Mouse (Mus musculus) left cerebral cortex, postnatal 4 days (tissue): Measurements from ENCODE around the gene Me3. TPM values are rescaled to one million over a fixed set of nuclear protein-coding genes. Genes with fewer than 3 reads are reported as not detected.
"Not testable (repeated sequence)": the region's sequence is repeated elsewhere in the genome, so short reads cannot be mapped to it uniquely, and the experiment has no call there.

Experiments used
- DNase-seq: peaks from one replicate; pipeline ENCODE4 v3.0.0-alpha.2; 2022
- intact Hi-C: fragments of 180-260 bp; cut with DNase I; formaldehyde crosslinking; loops from one replicate; pipeline ENCODE4 v1.15.1; 2025
- total RNA-seq, 2 experiments: library from RNA; stranded (reverse); gene quantifications; 2 replicates each; pipeline ENCODE4 v1.2.3; 2021

The Me3 gene
- total RNA-seq, 2 experiments from 2014 or later: 26.5 to 31.7 TPM

DNA sequence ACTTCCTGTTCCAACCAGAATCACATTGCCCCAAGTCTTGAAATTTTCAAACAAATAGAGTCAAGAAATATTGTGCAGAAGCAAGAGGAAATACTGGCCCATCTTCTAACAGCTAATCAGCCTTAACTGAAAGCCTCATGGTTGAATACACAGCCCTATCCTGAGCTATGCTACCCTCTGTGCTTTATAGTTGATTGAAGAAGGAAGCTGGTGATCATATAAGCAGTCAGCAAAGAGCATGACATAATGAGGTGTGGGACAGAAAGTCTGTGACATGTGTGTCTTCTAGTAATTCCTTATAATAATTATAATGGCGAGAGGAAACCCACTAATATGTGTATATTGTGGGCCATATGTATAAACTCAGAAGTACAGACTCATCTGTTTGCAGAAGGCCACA is 95.4 kb downstream of the Me3 start:
- no peak for DNase-seq
- intact Hi-C loops: no loop called here

DNA sequence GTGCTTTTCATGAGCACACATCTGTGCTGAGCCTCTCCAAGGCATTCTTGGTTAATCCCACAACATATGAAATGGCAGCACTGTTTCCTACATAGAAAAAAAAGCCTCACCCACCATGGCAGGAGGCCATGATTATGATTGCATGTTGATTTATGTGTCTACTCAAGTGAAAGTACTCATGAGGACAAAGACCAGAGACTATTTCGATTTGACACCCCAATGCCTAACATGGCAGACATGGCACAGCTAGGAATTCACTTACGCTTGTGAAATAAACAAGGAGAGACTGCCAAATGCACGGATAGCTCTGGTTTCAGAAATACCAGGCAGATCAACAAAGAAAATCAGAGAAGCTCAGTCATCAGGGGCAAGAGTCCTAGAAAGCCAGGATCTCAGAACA is 96.2 kb downstream of the Me3 start:
- intact Hi-C loops: no loop called here
- no peak for DNase-seq

DNA sequence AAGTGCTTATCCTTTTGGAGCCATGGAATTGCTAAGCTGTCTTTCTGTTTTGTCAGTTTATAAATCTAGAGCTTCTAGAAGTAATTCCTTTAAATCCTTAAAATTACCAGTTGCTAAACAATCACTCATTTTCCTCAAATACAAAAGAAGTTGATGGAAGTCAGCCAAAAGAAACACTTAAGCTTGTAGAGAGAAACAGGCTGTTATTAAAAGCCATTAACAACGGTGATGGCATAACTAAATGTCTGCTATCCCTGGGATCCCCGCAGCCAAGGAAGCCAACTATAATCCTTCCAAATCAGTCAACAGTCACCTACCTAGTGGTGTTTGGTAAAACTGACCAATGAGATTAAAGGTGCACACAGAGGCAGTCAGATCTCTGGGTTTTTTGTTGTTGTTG is 98.3 kb downstream of the Me3 start:
- intact Hi-C loops: no loop called here
- no peak for DNase-seq

DNA sequence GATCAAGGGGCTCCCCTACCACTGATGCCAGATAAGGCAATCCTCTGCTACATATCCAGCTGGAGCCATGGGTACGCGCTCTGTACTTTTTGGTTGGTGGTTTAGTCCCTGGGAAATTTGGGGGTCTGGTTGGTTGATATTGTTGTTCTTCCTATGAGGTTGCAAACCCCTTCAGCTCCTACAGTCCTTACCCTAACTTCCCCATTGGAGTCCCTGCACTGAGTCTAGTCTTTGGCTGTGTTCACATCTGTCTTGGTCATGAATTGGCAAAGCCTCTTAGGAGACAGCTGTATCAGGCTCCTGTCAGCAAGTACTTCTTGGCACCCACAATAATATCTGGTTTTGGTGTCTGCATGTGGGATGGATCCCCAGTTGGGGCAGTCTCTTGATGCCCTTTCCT is 98.9 kb downstream of the Me3 start:
- intact Hi-C loops, DNase-seq: not testable (repeated sequence)

DNA sequence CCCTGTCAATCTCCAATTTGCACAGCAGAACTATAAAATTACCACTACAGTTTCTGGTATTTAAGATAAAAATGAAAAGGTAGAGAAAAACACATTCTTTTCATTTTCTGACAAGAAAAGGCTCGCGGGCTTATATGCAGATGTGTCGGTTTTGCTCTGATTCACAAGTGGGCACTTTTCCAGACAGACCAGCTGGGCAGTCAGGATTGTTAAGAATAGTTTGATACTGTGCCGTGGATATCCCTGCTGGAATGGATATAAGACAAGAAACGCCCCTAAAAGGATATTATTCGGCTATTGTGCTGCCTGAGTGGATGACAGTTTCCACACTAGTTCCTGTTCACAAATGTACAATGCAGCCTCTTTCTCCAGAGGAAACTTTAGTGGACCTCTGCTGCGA is 116.2 kb downstream of the Me3 start:
- DNase-seq: peak; percentile 10
- intact Hi-C loops: no loop called here

DNA sequence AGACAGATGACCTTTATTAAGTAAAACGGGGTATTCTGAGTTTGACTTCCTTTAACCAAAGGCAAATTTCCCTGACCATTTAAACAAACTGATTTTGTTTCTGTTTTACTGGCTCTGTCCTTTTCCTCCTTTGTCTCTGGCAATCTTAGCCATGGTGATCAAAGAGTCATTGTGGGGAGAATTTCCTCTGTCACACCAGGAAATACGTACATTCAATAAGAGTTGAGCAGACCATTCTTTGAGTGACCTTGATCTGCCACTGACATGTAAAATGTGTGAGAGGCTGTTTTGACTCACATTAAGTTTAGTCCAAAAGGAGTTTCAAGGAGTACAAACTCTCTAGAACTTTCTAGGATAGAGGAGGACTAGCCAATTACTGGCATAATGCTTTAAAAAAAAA is 117.0 kb downstream of the Me3 start:
- intact Hi-C loops: no loop called here
- DNase-seq: no peak

DNA sequence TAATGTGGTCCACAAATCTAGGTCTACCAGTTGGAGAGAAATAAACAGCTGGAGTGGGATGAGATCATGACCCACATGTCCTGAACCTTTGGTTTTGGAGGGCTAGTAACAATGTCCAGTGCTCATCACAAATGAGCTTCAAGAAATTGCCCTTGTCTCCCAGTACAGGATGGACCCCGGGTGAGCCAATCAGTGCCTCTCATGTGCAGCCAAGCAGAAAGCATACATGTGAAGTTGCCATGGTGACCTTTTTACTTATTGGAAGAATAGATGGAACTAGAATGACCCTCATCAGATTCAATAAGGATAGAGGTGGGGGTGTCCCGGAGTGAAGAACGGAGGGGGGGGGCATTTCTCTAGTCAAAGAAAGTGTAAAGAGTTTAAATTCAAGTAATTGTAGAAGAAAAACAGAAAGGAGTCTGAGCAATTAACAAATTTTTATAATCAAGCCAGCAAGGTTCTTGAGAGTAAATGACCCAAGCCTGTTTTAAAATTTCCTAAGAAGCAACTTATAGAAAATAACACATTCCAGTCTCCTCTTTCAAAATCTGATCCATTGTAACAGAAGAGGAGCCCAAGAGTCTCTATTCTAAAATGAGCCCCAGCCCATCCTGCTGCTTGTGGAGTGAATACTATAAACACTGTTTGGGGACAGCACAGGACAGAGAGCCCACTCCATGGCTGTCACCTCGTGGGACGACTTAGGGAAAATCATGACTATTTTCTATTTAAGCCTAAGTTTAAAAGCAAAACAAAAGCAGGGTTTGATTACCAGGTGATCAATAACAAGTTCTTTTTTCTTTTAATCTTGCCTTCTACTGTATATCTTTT is 134.7 kb downstream of the Me3 start:
- DNase-seq: peak; percentile 18
- intact Hi-C loops: no loop called here

DNA sequence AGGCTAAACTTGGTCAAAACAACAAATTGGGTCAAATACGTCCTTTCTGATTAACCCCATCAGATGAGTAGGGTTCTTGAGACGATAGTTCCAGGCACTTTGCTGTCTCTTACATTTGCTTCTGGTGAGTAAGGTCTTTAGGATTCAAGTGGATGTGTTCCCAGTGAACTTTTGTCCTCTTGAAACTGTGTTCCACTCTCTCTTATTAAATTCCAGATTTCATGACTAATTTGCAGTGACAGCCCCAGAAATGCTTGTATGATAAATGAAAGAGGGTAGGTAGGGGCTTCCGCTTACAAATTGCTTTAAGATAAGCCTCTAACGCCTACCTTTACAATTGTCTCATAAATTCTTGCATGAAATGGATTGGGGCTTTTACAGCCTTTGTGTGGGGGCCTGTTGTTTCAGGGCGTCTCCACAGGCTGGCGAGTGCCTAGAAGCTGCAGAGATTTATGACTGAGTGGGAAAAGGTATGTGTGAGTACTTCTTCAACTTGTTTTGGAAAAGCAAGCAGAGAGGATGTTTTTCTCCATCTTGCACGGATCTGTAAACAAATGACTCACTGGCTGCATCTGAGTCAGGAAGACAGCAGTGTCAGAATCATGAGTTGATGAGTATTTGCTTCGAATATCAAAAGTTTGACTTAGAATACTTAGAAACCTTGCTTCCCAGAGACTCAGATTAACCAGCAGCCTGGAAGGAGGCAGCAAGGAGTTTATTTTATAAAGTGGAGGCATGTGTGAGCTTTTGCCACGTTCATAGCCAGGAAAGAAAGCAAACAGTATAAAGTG is 137.1 kb downstream of the Me3 start:
- intact Hi-C loops: no loop called here
- no peak for DNase-seq

DNA sequence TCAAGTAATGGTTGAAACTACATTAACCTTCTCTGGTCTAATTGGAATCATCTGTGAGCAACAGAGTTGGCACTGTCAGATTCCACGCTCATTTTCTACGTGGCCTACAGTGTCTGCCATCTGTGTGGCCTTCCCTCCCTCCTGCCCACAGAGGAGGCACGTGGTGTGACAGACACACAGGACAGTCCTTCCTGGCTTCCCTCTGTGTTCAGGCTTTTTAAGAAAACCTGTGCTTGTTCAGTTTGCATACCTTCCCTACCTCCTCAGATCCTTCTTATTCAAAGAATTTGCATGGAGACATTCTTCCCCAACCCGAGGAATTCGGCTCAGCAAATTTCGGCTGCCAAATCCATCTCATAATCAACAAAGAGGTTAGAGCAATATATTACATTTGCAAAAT is 137.8 kb downstream of the Me3 start:
- peak; percentile 23 for DNase-seq
- intact Hi-C loops: no loop called here

DNA sequence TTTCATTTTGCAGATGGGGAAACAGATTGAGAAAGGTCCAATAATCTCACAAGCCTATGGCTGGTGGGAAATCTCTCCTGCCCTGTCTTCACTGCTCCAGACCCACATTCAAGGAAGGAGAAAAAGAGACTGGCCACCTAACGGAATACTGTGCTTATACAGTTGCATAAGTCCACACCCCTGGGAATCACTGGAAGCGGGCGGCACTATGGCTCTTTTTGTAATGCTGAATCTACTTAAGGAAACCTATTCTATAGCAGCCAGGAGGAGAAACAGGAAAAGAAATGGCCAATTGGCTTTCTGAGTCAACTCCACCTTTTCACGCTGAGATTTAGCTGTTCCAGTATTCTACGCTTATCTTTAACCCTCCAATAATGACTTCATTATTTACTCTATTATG is 140.7 kb downstream of the Me3 start:
- no peak for DNase-seq

DNA sequence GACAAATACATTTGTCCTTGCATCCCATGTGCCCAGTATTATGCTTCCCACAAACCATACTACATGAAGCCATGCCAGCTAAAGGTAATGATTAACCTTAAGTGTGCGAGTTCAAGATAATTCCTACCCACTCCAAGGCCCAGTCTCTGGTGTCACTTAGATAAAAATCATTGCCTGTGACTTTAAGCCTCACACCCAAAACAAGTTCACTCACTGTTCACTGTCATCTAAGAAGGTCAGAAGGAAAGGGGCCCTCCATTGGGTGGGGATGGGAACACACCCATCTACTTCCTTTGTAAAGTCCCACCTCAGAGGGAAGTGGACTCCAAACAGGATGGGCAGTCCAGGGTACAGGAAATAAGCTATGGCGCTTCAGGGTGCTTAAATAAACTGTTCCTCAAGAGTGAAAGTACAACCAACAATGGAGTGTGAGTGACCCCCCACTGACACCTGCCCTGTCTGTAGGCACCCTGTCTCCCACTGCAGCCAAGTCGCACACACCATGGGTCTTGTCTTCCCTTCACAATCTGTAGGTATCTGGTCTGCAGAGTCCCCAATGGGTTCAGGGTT is 141.2 kb downstream of the Me3 start:
- intact Hi-C loops: no loop called here
- DNase-seq: no peak

More for the DNA sequence above, 140.7 kb downstream of the Me3 start:
- intact Hi-C loops: no loop called here

DNA sequence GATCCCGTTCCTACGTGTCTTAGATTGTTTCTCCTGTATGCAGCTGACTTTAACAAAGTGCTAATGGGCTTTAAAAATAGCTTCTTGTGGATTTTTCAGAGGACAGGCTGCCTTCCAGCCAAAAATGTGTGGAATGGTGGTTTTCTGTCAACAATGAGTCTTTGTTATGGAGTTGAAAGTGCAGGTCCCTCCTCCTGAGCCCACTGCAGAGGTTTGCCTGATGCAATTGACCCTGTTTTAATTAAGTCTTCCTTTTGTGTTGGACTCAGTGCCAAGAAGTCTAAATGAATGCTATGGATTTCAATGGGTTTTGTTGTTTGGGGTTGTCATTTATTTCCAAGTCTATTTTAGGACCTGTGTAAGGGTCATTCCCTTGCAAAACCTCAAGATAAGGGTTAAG is 141.7 kb downstream of the Me3 start:
- intact Hi-C loops: no loop called here
- DNase-seq: no peak

DNA sequence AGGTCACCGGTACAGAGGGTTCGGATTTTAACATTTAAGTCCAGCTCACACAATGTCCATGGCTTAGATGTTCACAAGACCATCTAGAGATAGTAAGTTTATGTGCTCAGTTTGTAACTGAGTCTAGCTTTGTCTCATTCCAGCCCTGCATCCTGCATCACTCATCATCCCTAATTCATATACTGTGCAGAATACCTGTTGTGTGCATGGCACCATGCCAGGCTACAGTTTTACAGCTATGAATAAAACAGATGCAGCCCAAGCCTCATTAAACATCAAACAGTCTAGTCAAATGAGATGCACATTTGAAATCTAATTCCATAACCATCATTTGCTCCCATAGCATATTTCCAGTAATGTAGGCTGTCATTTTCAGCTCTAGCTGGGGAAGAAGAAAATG is 143.7 kb downstream of the Me3 start:
- intact Hi-C loops: no loop called here
- DNase-seq: no peak

DNA sequence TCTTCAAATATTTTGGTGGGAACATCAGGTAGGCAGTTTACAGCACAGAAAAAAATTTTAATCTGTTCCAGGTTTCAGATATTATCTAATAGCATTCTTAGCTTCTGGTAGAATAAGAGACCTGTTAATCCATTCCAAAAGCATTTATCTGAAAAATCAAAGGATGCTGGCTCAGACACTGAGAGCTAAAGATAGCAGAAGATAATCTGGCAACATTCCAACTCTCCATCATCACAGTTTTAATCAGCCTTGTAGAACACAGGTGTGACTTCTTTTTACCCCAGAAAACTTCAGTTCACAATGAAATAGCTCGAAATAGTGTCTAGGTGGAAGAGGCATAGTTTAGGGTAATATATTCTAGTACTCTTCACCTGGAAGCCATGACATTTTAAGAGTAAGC is 149.2 kb downstream of the Me3 start:
- DNase-seq: no peak
- intact Hi-C loops: no loop called here

DNA sequence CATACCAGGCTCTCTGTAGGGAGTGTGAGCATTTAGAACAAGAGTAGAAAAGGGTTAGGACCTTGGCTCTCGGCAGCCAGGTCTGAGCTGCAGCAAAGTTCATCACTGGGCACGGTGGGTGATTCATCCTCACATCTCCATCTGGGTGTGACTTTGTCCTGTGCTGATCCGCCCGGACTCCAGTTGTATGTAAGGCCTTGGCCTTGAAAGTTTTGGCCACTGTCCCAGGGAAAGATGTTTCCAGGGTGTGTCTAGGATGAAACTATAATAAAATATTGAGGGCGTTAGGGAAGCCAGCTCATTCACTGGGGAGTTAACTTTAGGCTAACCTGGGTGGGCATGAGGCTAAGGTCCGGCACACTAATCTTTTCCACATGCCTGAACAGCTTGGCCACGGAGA is 155.5 kb downstream of the Me3 start:
- intact Hi-C loops: no loop called here
- DNase-seq: no peak

DNA sequence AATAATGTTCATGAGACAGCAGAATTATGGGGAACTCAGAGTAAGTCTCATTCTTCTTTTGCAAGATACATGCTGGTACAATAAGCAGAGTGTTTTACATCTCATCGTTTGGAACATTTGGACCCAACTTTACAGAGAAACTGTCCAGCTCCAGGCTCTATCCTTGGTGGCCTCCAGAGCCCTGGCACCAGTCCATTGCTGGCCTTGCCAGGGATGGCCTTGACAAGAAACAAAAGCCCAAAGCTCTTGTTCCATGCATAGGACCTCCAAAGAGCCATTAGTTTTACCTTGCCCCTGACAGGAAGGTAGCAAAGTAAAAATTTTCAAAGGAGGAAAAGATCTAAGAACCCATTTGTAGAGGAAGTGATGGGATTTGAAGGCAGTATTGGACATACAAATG is 160.4 kb downstream of the Me3 start:
- DNase-seq: no peak
- intact Hi-C loops: no loop called here

DNA sequence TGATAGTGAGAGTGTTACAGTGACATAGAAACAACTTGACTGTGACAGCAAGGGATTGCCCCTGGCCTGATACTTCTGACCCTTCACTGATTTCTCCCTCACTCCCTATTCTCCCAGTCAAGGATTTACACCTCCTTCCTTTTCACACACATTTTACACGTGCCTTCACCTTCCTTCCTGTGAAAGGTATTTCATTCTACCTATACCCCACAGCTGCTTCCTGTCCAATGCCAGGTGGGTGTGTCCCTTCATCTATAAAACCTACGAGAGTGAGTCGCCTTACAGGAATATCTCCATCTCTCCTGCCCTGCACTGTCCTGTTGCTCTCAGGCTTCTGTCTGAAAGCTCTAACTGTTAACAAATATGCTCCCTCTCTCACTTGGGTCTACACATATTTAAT is 163.2 kb downstream of the Me3 start:
- intact Hi-C loops: no loop called here

DNA sequence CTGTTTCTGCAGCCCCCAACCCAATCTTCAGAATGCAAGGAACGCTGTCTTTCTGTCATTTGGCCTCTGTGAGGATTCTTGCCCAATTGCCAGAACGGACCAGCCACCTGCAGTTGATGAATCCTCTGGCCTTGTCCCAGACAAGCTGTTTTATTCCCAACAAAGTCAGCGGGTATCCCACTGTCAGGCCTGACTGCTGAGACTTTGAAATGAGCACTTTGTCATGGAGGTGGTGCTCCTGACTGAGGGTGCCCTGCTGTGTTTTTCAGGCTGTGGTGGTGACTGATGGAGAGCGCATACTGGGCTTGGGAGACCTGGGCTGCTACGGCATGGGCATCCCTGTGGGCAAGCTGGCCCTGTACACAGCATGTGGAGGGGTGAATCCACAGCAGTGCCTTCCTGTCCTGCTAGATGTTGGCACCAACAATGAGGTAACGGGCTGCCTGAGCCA is 164.2 kb downstream of the Me3 start:
- peak; percentile 72 for DNase-seq
- intact Hi-C loops: no loop called here

More for the DNA sequence above, 163.2 kb downstream of the Me3 start:
- DNase-seq: no peak

DNA sequence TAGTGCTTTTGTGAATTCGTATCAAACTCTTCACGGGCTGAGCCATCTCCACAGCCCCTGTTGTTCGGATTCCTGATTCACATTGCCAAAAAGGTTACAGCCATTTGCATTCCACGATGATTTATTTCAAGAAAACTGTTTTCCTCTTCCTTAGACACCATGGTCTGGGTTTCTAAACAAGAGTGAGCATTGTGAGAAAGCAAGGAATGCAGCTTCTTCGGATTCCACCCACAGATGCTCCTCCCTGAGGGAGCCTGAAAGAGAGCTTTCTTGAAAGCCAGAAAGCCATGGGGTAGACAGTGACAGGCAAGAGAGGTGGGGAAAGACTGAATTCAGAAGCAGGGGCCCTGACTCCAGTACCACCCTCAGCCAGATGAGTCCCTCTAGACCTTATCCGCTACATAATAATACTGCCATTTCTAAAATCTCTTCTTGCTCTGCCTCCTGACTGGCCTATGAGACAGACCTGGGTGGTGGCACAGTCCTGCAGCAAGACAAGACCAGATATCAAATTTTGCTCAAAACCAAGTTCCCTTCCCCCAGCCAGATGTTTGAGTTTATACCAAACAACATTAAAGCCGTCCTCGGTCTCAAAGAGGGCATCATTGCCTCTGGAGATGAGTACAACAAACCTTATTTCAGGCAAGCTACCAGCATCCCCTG is 166.3 kb downstream of the Me3 start:
- intact Hi-C loops: no loop called here

DNA sequence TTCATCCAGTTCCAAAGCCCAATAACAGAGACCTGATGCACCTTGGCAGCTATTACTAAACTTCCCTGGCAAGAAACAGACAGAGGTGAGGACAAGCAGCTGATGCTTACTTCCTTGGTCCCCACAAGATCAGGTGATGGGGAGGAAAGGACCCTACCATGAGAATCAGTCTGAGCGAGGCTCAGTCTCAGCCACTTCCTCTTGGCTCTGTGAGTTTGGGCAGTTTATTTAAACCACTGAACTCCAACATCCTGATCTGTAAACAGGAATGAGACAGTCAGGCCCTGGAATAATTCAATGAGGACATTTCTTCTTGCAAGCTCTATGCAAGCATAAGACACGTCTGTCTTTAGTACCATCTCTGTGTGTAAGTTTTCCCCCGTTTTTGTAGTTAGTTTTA is 170.3 kb downstream of the Me3 start:
- DNase-seq: no peak
- intact Hi-C loops: no loop called here

More for the DNA sequence above, 166.3 kb downstream of the Me3 start:
- DNase-seq: no peak

DNA sequence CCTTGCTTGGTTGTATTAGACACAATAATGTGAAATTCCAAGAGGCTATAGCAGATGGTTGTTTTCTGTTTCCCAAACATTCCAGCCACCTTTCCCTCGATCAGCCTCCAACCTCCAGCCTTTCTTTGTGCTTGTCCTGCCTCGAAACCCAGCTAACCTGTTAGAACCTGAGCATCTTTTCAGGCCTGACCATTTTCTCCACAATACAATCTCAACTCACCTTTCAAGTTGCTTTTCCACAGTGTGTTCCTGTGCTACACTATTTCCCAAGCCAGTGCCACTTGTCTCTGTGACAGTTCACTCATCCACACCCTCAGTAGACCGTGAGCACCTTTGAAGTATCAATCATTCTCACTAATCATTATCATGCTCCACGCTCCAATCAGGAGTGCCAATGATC is 171.8 kb downstream of the Me3 start:
- no peak for DNase-seq
- intact Hi-C loops: no loop called here
